Mouse (Mus musculus) testis, adult 2 months (tissue): ENCODE measurements around the gene Angptl4. TPM values are rescaled to one million over a fixed set of nuclear protein-coding genes. Genes with fewer than 3 reads are reported as not detected.
"Not testable (repeated sequence)": the region's sequence is repeated elsewhere in the genome, so short reads cannot be mapped to it uniquely, and the experiment has no call there.

Experiments
- H3K27ac ChIP-seq: fragments of 200-500 bp; 2 replicates; pipeline ENCODE4 v1.5.1; 2012; ENCODE audit warnings: low read depth, low read length; ENCODE audit not compliant: control insufficient read depth, insufficient read depth
- H3K27me3 ChIP-seq: fragments of 200-500 bp; 2 replicates; pipeline ENCODE4 v1.6.1; 2012; ENCODE audit warnings: mild to moderate bottlenecking, low read length, moderate library complexity; ENCODE audit not compliant: control insufficient read depth, insufficient read depth
- H3K36me3 ChIP-seq: fragments of 200-500 bp; 2 replicates; pipeline ENCODE4 v1.6.1; 2012; ENCODE audit warnings: mild to moderate bottlenecking, low read length; ENCODE audit not compliant: control insufficient read depth, insufficient read depth
- H3K4me1 ChIP-seq: fragments of 200-500 bp; 2 replicates; pipeline ENCODE4 v1.6.1; 2012; ENCODE audit warnings: low read length; ENCODE audit not compliant: control insufficient read depth, insufficient read depth
- H3K4me3 ChIP-seq: fragments of 200-500 bp; 2 replicates; pipeline ENCODE4 v1.5.1; 2012; ENCODE audit warnings: low read depth, mild to moderate bottlenecking, low read length, moderate library complexity, mixed read lengths; ENCODE audit not compliant: control insufficient read depth
- CTCF ChIP-seq: fragments of 200-500 bp; IDR thresholded peaks from 2 replicates; pipeline ENCODE4 v1.5.1; 2012; ENCODE audit warnings: low read depth, mild to moderate bottlenecking, inconsistent platforms, low read length, moderate library complexity; ENCODE audit not compliant: control insufficient read depth, insufficient read depth, insufficient replicate concordance
- POLR2A ChIP-seq: fragments of 200-500 bp; IDR thresholded peaks from 2 replicates; pipeline ENCODE4 v1.6.1; 2012; ENCODE audit warnings: low read depth, mild to moderate bottlenecking, inconsistent platforms, low read length, moderate library complexity; ENCODE audit not compliant: control insufficient read depth
- polyA plus RNA-seq: library from polyadenylated mRNA; depleted of rRNA; stranded (reverse); fragments of >200 nt; gene quantifications from 2 replicates; pipeline ENCODE4 v1.2.3, GENCODE M21; 2012

The Angptl4 gene
- polyA plus RNA-seq, 1 experiment = 3.3 TPM

- Histone ChIP-seq H3K27ac (no peak overlapping the region), H3K4me1 (peaks cover 10% of the 10 kb centered on the region), H3K36me3 (peaks cover 3% of the 10 kb centered on the region), H3K27me3 (no peaks in the 10 kb centered on the region), H3K4me3 (no peak overlapping the region)
- TF ChIP-seq POLR2A = no peak
- no peak for TF ChIP-seq CTCF
Measured at GRCm38 (mm10) chr17:33752297-33752696, 29.3 kb downstream of the Angptl4 start.

- Histone ChIP-seq H3K36me3 (peaks cover 3% of the 10 kb centered on the region), H3K27ac (no peak overlapping the region), H3K4me1 (peaks cover 8% of the 10 kb centered on the region), H3K27me3 (no peaks in the 10 kb centered on the region), H3K4me3 (no peak overlapping the region)
- TF ChIP-seq POLR2A = no peak
- TF ChIP-seq CTCF = no peak
Measured at GRCm38 (mm10) chr17:33751181-33751580, 30.4 kb downstream of the Angptl4 start.

- H3K27me3 ChIP-seq = no peaks in the 10 kb centered on the region
- H3K27ac ChIP-seq = no peak overlapping the region; the same call in 1 of the 2 replicates
- no peak for TF ChIP-seq POLR2A
- no peak for TF ChIP-seq CTCF
- H3K4me1 ChIP-seq = no peaks in the 10 kb centered on the region
- H3K36me3 ChIP-seq = peaks cover 3% of the 10 kb centered on the region
- no peak overlapping the region for H3K4me3 ChIP-seq
Measured at GRCm38 (mm10) chr17:33749451-33749850, 32.2 kb downstream of the Angptl4 start.

- Histone ChIP-seq H3K4me1 (no peaks in the 10 kb centered on the region), H3K27ac (no peak overlapping the region), H3K36me3 (peaks cover 3% of the 10 kb centered on the region), H3K4me3 (no peak overlapping the region), H3K27me3 (no peaks in the 10 kb centered on the region)
- peak; percentile 28; the same call in 1 of the 2 replicates for TF ChIP-seq CTCF
- TF ChIP-seq POLR2A = no peak
Measured at GRCm38 (mm10) chr17:33746011-33746410, 35.6 kb downstream of the Angptl4 start.

- TF ChIP-seq POLR2A = no peak
- no peak for TF ChIP-seq CTCF
- Histone ChIP-seq H3K36me3 (peaks cover 3% of the 10 kb centered on the region), H3K4me1 (no peaks in the 10 kb centered on the region), H3K27ac (no peak overlapping the region), H3K27me3 (no peaks in the 10 kb centered on the region), H3K4me3 (no peak overlapping the region)
Measured at GRCm38 (mm10) chr17:33744686-33745384, 36.8 kb downstream of the Angptl4 start.

GRCm38 (mm10) chr17:33742420-33742819 is 39.2 kb downstream of the Angptl4 start:
- TF ChIP-seq CTCF (no peak), POLR2A (no peak)
- no peaks in the 10 kb centered on the region for H3K4me1 ChIP-seq

GRCm38 (mm10) chr17:33733526-33733925 is 48.1 kb downstream of the Angptl4 start:
- H3K4me1 ChIP-seq, H3K27me3 ChIP-seq, H3K36me3 ChIP-seq, H3K4me3 ChIP-seq, H3K27ac ChIP-seq: not testable (repeated sequence)

More at GRCm38 (mm10) chr17:33742420-33742819, 39.2 kb downstream of the Angptl4 start:
- Histone ChIP-seq H3K4me3 (no peak overlapping the region), H3K27me3 (no peaks in the 10 kb centered on the region), H3K36me3 (no peaks in the 10 kb centered on the region), H3K27ac (no peak overlapping the region)

- H3K27ac ChIP-seq, H3K4me3 ChIP-seq, H3K4me1 ChIP-seq, H3K36me3 ChIP-seq, H3K27me3 ChIP-seq: not testable (repeated sequence)
Measured at GRCm38 (mm10) chr17:33732556-33733083, 49.0 kb downstream of the Angptl4 start.
